Mouse (Mus musculus) ES-E14 (cell line): Measurements from ENCODE around the gene Spon2. TPM values are rescaled to one million over a fixed set of nuclear protein-coding genes. Genes with fewer than 3 reads are reported as not detected.

Source experiments
- DNase-seq: peaks from one replicate; pipeline ENCODE4 v3.0.0-alpha.2; 2013; ENCODE audit warnings: low read depth, low spot score
- H3K27ac ChIP-seq: 2 replicates; pipeline ENCODE4 v1.5.1; 2012; ENCODE audit warnings: low read depth, mild to moderate bottlenecking, low read length, moderate library complexity, mixed read lengths; ENCODE audit not compliant: poor library complexity, insufficient read depth, severe bottlenecking
- H3K36me3 ChIP-seq: 2 replicates; pipeline ENCODE4 v1.6.1; 2012; ENCODE audit warnings: mild to moderate bottlenecking, low read length, moderate library complexity, mixed read lengths; ENCODE audit not compliant: control insufficient read depth, poor library complexity, insufficient read depth, severe bottlenecking
- H3K4me1 ChIP-seq, 2 experiments: fragments of 150-350 bp in 1 of 2; sonication (generic) in 1 of 2; 2 replicates each; pipeline ENCODE4 v1.6.1; 2012; ENCODE audit warnings: low read length in 2 of 2, mild to moderate bottlenecking in 1 of 2, mixed read lengths in 1 of 2; ENCODE audit not compliant: control insufficient read depth in 2 of 2, insufficient read depth in 2 of 2, poor library complexity in 1 of 2
- H3K4me3 ChIP-seq, 2 experiments: fragments of 150-350 bp in 1 of 2; sonication (generic) in 1 of 2; 2 replicates each; pipeline ENCODE4 v1.5.1; 2012; ENCODE audit warnings: low read length in 2 of 2, low read depth in 1 of 2, mild to moderate bottlenecking in 1 of 2, mixed read lengths in 1 of 2; ENCODE audit not compliant: insufficient read depth in 1 of 2, poor library complexity in 1 of 2, severe bottlenecking in 1 of 2
- H3K9ac ChIP-seq: 2 replicates; pipeline ENCODE4 v1.6.1; 2012; ENCODE audit warnings: low read depth, mild to moderate bottlenecking, low read length, mixed read lengths; ENCODE audit not compliant: poor library complexity, insufficient read depth, severe bottlenecking
- H3K9me3 ChIP-seq: fragments of 150-350 bp; sonication (generic); 2 replicates; pipeline ENCODE4 v1.6.1; 2012; ENCODE audit warnings: low read depth, mild to moderate bottlenecking, low read length; ENCODE audit not compliant: control insufficient read depth, insufficient read depth
- CHD2 ChIP-seq: IDR thresholded peaks from 2 replicates; pipeline ENCODE4 v1.6.1; 2014; ENCODE audit warnings: mild to moderate bottlenecking, low read depth, low read length, inconsistent platforms
- HCFC1 ChIP-seq: IDR thresholded peaks from 2 replicates; pipeline ENCODE4 v1.6.1; 2012; ENCODE audit warnings: low read length, inconsistent platforms, borderline replicate concordance; ENCODE audit not compliant: insufficient read depth
- MAFK ChIP-seq: IDR thresholded peaks from 2 replicates; pipeline ENCODE4 v1.6.1; 2014; ENCODE audit warnings: mild to moderate bottlenecking, low read depth, low read length, inconsistent platforms; ENCODE audit not compliant: insufficient read depth
- ZC3H11A ChIP-seq: IDR thresholded peaks from 2 replicates; pipeline ENCODE4 v1.6.1; 2012; ENCODE audit warnings: low read depth, mild to moderate bottlenecking, inconsistent platforms, low read length, borderline replicate concordance
- ZNF384 ChIP-seq: IDR thresholded peaks from 2 replicates; pipeline ENCODE4 v1.6.1; 2012; ENCODE audit warnings: low read depth, low read length, inconsistent platforms
- in situ Hi-C, 2 experiments: fragments of 600-800 bp; cut with MboI; formaldehyde crosslinking; loops; one replicate each; pipeline ENCODE4 v1.15.1; 2025; ENCODE audit warnings: low sequenced_read_pairs in 2 of 2, inconsistent platforms in 1 of 2; ENCODE audit not compliant: unreplicated experiment in 2 of 2
- total RNA-seq: library from RNA; depleted of rRNA; stranded (reverse); fragments of 300-350 nt; gene quantifications from 2 replicates; pipeline ENCODE4 v1.2.3, GENCODE M21; 2012

Spon2 gene
- total RNA-seq, 1 experiment: 2.8 TPM

DNA sequence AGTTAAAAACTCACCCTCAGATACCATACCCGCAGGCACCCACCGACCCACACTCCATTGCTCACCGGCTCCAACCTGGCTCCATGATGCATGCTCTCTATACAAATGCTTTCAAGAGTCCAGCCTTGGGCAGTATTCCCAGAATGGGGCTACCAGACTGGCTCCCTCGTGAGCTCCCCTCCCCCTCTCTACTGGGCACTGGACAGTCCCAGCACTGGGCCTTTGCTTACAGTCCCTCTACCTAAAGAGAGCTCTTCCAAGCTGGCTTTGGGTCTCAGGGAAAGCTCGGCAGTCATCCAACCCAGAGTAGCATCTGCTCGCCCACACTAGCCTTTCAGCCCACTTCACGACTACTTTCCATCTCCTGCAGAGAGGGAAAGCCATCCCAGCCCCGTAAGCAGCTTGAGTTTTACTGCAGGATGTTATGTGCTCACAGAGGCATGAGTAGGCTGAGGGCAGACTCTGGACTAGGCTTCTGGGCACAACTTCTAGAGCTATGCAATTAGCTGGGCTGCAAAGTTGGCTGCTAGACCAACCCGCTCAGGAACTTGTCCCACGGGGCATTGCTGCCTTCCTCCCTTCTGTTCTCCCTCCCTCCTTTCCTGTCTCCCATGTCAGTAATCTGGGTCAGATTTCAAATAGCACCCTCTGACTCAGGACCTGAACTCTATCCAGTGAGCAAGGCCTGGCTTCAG is 2.2 kb upstream of the Spon2 start:
- TF ChIP-seq ZNF384 (no peak), ZC3H11A (no peak), MAFK (no peak), HCFC1 (no peak), CHD2 (no peak)

DNA sequence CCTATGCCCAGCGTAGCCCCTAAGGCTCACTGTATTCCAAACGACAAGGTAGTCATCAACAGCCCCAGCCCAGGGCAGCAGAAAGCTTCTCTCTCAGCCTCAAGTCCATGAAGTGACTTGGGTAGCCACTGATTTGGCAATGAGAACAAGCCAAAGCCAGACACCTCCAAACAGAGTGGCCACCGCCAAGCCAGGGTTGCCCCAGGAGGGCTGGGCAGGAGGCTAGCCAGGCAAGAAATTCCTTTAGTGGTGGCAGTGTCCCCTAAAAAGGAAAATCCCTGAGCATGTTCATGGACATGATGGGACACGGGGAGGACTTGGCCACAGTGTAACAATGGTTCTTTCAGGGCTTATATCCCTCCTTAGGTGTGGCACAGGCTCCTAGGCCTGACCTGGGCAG is 1.6 kb upstream of the Spon2 start:
- TF ChIP-seq HCFC1 (no peak), MAFK (no peak), ZC3H11A (no peak), ZNF384 (no peak), CHD2 (no peak)
- in situ Hi-C loops: no loop called here
- H3K4me1 ChIP-seq: peaks cover 4 to 19% of the 10 kb centered on the region in 2 experiments; a peak in 3 of 4 replicates
- H3K9ac ChIP-seq: no peak overlapping the region
- H3K27ac ChIP-seq: no peak overlapping the region
- no peak for DNase-seq
- H3K4me3 ChIP-seq: no peak overlapping the region
- no peaks in the 10 kb centered on the region for H3K9me3 ChIP-seq
- H3K36me3 ChIP-seq: no peaks in the 10 kb centered on the region

More for the DNA sequence above, 2.2 kb upstream of the Spon2 start:
- Histone ChIP-seq H3K27ac (no peak overlapping the region), H3K4me1 (peaks cover 4 to 15% of the 10 kb centered on the region in 2 experiments; a peak in 3 of 4 replicates), H3K4me3 (no peak overlapping the region), H3K36me3 (no peaks in the 10 kb centered on the region), H3K9me3 (no peaks in the 10 kb centered on the region), H3K9ac (no peak overlapping the region)
- in situ Hi-C loops: no loop called here
- no peak for DNase-seq

- TF ChIP-seq HCFC1 (no peak), CHD2 (no peak), MAFK (no peak), ZNF384 (no peak), ZC3H11A (no peak)
- no peak for DNase-seq
- no peak overlapping the region for H3K9ac ChIP-seq
- no peaks in the 10 kb centered on the region for H3K9me3 ChIP-seq
- H3K36me3 ChIP-seq: no peaks in the 10 kb centered on the region
- H3K4me1 ChIP-seq: peaks cover 4 to 19% of the 10 kb centered on the region in 2 experiments; a peak in 3 of 4 replicates
- no peak overlapping the region for H3K27ac ChIP-seq
- in situ Hi-C loops: no loop called here
- H3K4me3 ChIP-seq: no peak overlapping the region
These were observed 643 bp upstream of the Spon2 start for GRCm38 (mm10) chr5:33218746-33219449.

GRCm38 (mm10) chr5:33217663-33218062 is 592 bp downstream of the Spon2 start:
- no peaks in the 10 kb centered on the region for H3K9me3 ChIP-seq
- DNase-seq: no peak
- no peak overlapping the region for H3K9ac ChIP-seq
- H3K36me3 ChIP-seq: no peaks in the 10 kb centered on the region
- no peak overlapping the region for H3K27ac ChIP-seq
- H3K4me1 ChIP-seq: peaks cover 4 to 19% of the 10 kb centered on the region in 2 experiments; a peak in 3 of 4 replicates
- in situ Hi-C loops: no loop called here
- TF ChIP-seq ZNF384 (no peak), MAFK (no peak), HCFC1 (no peak), CHD2 (no peak)
- no peak overlapping the region for H3K4me3 ChIP-seq
